Mouse (Mus musculus) c-Kit-negative CD71-positive TER-119-positive erythroid progenitor cells, embryonic 14.5 days (primary cell): ENCODE results near the gene Wdr46.
A peak's percentile ranks its signal among the peaks of the same experiment; 100 is the strongest.

Experiments used
- DNase-seq: peaks from one replicate; pipeline ENCODE4 v3.0.0-alpha.2; 2013; ENCODE audit warnings: low read depth, low spot score

The Wdr46 gene

GRCm38 (mm10) chr17:33911052-33911812 is 29.2 kb upstream of the Wdr46 start:
- no peak for DNase-seq

- DNase-seq = no peak
Measured at GRCm38 (mm10) chr17:33911813-33912414, 28.5 kb upstream of the Wdr46 start.

- DNase-seq = no peak
Measured at GRCm38 (mm10) chr17:33913264-33913663, 27.2 kb upstream of the Wdr46 start.

- no peak for DNase-seq
Measured at GRCm38 (mm10) chr17:33913905-33914304, 26.6 kb upstream of the Wdr46 start.

- no peak for DNase-seq
Measured at GRCm38 (mm10) chr17:33914969-33915391, 25.5 kb upstream of the Wdr46 start.

- DNase-seq = peak; percentile 93
Measured at GRCm38 (mm10) chr17:33915671-33916250, 24.7 kb upstream of the Wdr46 start, which contains the start of the genes Tapbp and Zbtb22. Tapbp (plus strand) TSS chr17:33915899. Zbtb22 (plus strand) TSS chr17:33915904.

- DNase-seq = no peak
Measured at GRCm38 (mm10) chr17:33916294-33916693, 24.2 kb upstream of the Wdr46 start.

- DNase-seq = no peak
Measured at GRCm38 (mm10) chr17:33916847-33917655, 23.4 kb upstream of the Wdr46 start.

- no peak for DNase-seq
Measured at GRCm38 (mm10) chr17:33917656-33918292, 22.7 kb upstream of the Wdr46 start.

GRCm38 (mm10) chr17:33918293-33919203 is 21.9 kb upstream of the Wdr46 start:
- no peak for DNase-seq

- DNase-seq = peak; percentile 71
Measured at GRCm38 (mm10) chr17:33919351-33920281, 20.8 kb upstream of the Wdr46 start.

GRCm38 (mm10) chr17:33920282-33921097 is 20.0 kb upstream of the Wdr46 start:
- DNase-seq = peak; percentile 84

- DNase-seq = no peak
Measured at GRCm38 (mm10) chr17:33921361-33921760, 19.1 kb upstream of the Wdr46 start.

GRCm38 (mm10) chr17:33924577-33925283 is 15.7 kb upstream of the Wdr46 start:
- peak; percentile 65 for DNase-seq

- no peak for DNase-seq
Measured at GRCm38 (mm10) chr17:33925406-33926116, 14.9 kb upstream of the Wdr46 start.

- DNase-seq = no peak
Measured at GRCm38 (mm10) chr17:33926207-33926932, 14.1 kb upstream of the Wdr46 start.
